Mouse (Mus musculus) hindbrain, embryonic 14.5 days (tissue): ENCODE results near the gene Ufsp2. TPM values are rescaled to one million over a fixed set of nuclear protein-coding genes. Genes with fewer than 3 reads are reported as not detected.

Source experiments
- ATAC-seq: fragments of 200-750 bp; cut with Nextera tagmentation; 2 replicates; pipeline ENCODE4 v1.8.0; 2017; ENCODE audit warnings: moderate number of reproducible peaks, mild to moderate bottlenecking, moderate TSS enrichment, moderate library complexity; ENCODE audit not compliant: low FRiP score
- DNase-seq: peaks from one replicate; pipeline ENCODE4 v3.0.0-alpha.2; 2015; ENCODE audit warnings: low spot score
- H3K27ac ChIP-seq: fragments of 300-500 bp; sonication (generic); 2 replicates; pipeline ENCODE4 v1.5.1; 2014; ENCODE audit warnings: mild to moderate bottlenecking, moderate library complexity
- H3K27me3 ChIP-seq: fragments of 300-500 bp; sonication (generic); 2 replicates; pipeline ENCODE4 v1.6.1; 2014; ENCODE audit warnings: mild to moderate bottlenecking, low read length, mixed read lengths; ENCODE audit not compliant: control insufficient read depth, insufficient read depth
- H3K36me3 ChIP-seq: fragments of 300-500 bp; sonication (generic); replicated peaks from 2 replicates; pipeline ENCODE4 v1.6.1; 2014; ENCODE audit not compliant: control insufficient read depth, insufficient read depth
- H3K4me1 ChIP-seq: fragments of 300-500 bp; sonication (generic); replicated peaks from 2 replicates; pipeline ENCODE4 v1.6.1; 2014; ENCODE audit warnings: antibody characterized with exemption, low read length, mixed read lengths; ENCODE audit not compliant: control insufficient read depth, insufficient read depth
- H3K4me2 ChIP-seq: fragments of 300-500 bp; sonication (generic); replicated peaks from 2 replicates; pipeline ENCODE4 v1.6.1; 2014; ENCODE audit warnings: mild to moderate bottlenecking, moderate library complexity
- H3K4me3 ChIP-seq: fragments of 300-500 bp; sonication (generic); replicated peaks from 2 replicates; pipeline ENCODE4 v1.5.1; 2014; ENCODE audit warnings: mild to moderate bottlenecking, low read length
- H3K9ac ChIP-seq: fragments of 300-500 bp; sonication (generic); 2 replicates; pipeline ENCODE4 v1.6.1; 2014
- H3K9me3 ChIP-seq: fragments of 300-500 bp; sonication (generic); 2 replicates; pipeline ENCODE4 v1.6.1; 2016; ENCODE audit warnings: low read length; ENCODE audit not compliant: control insufficient read depth
- WGBS: fragments of 180-500 bp; shearing (Covaris S2); extraction: QIAGEN DNeasy Blood & Tissue Kit; methylation state at CpG from one replicate; pipeline ENCODE4 v1.1.7; 2014; 5-methylcytosine and 5-hydroxymethylcytosine counted together
- polyA plus RNA-seq: library from polyadenylated mRNA; unstranded; fragments of >200 nt; fragmentation: Nextera tagmentation; extraction: Ambion mirVana; gene quantifications from 2 replicates; pipeline ENCODE4 v1.2.1, GENCODE M21; 2014

The Ufsp2 gene
- polyA plus RNA-seq, result 56.5 and 63.8 TPM in 2 replicates

- Histone ChIP-seq H3K4me1 (peaks cover 14% of the 10 kb centered on the region), H3K27me3 (no peaks in the 10 kb centered on the region), H3K4me3 (peak within 1 kb of the TSS; percentile 60), H3K27ac (peak within 1 kb of the TSS; percentile 86), H3K36me3 (peaks cover 3% of the 10 kb centered on the region), H3K9me3 (peaks cover 11% of the 10 kb centered on the region; the same call in 1 of the 2 replicates), H3K9ac (peak within 1 kb of the TSS; percentile 74), H3K4me2 (peak within 1 kb of the TSS; percentile 66)
- DNase-seq, result peak; percentile 99
- under 1% methylated on average over 57 of the region's 57 CpGs for WGBS
- peak; percentile 99 for ATAC-seq
These were observed at the start of gene Ufsp2, which contains the start of gene 1700029J07Rik for GRCm38 (mm10) chr8:45975126-45975836. TSS of gene Ufsp2 (plus strand) at chr8:45975528. TSS of gene 1700029J07Rik (minus strand) at chr8:45975252.

GRCm38 (mm10) chr8:45934582-45935014 is 40.7 kb upstream of the Ufsp2 start, which contains the start of gene Ccdc110:
TSS of gene Ccdc110 (plus strand) at chr8:45934619.
- ATAC-seq (peak; percentile 89), DNase-seq (peak; percentile 97)
- H3K36me3 ChIP-seq, result no peaks in the 10 kb centered on the region
- no peaks in the 10 kb centered on the region for H3K27me3 ChIP-seq
- peak within 1 kb of the TSS; percentile 45; the same call in 1 of the 2 replicates for H3K9ac ChIP-seq
- 2% methylated on average over 23 of the region's 23 CpGs for WGBS
- peak within 1 kb of the TSS; percentile 60 for H3K4me2 ChIP-seq
- peak within 1 kb of the TSS; percentile 35 for H3K4me3 ChIP-seq
- no peak within 1 kb of the TSS for H3K27ac ChIP-seq
- H3K9me3 ChIP-seq, result 0 out of 2 replicates have a peak, but pooled peaks cover 12% of the 10 kb centered on the region
- peaks cover 5% of the 10 kb centered on the region; the same call in 1 of the 2 replicates for H3K4me1 ChIP-seq

- no peak overlapping the region for H3K27ac ChIP-seq
- 89% methylated on average over 9 of the region's 9 CpGs for WGBS
- ATAC-seq, result no peak
- H3K4me2 ChIP-seq, result no peak overlapping the region
- H3K27me3 ChIP-seq, result no peaks in the 10 kb centered on the region
- H3K9me3 ChIP-seq, result no peaks in the 10 kb centered on the region
- H3K4me3 ChIP-seq, result no peak overlapping the region
- H3K36me3 ChIP-seq, result no peaks in the 10 kb centered on the region
- peaks cover 5% of the 10 kb centered on the region; the same call in 1 of the 2 replicates for H3K4me1 ChIP-seq
- no peak overlapping the region for H3K9ac ChIP-seq
- DNase-seq, result no peak
These were observed 38.3 kb upstream of the Ufsp2 start for GRCm38 (mm10) chr8:45936986-45937385.

- H3K9ac ChIP-seq, result no peak overlapping the region
- no peaks in the 10 kb centered on the region for H3K4me1 ChIP-seq
- DNase-seq, result no peak
- no peak overlapping the region for H3K4me3 ChIP-seq
- no peaks in the 10 kb centered on the region for H3K9me3 ChIP-seq
- no peak overlapping the region for H3K27ac ChIP-seq
- 87% methylated on average over 4 of the region's 4 CpGs for WGBS
- no peak overlapping the region for H3K4me2 ChIP-seq
- no peak for ATAC-seq
- H3K36me3 ChIP-seq, result no peaks in the 10 kb centered on the region
- H3K27me3 ChIP-seq, result no peaks in the 10 kb centered on the region
These were observed 29.0 kb upstream of the Ufsp2 start for GRCm38 (mm10) chr8:45946283-45946682.

GRCm38 (mm10) chr8:45950622-45951021 is 24.7 kb upstream of the Ufsp2 start:
- Histone ChIP-seq H3K4me2 (no peak overlapping the region), H3K36me3 (no peaks in the 10 kb centered on the region), H3K9me3 (no peaks in the 10 kb centered on the region), H3K4me3 (no peak overlapping the region), H3K27me3 (no peaks in the 10 kb centered on the region), H3K27ac (no peak overlapping the region), H3K4me1 (no peaks in the 10 kb centered on the region), H3K9ac (no peak overlapping the region)
- DNase-seq (no peak), ATAC-seq (no peak)
- WGBS, result 49% methylated on average over 2 of the region's 2 CpGs

GRCm38 (mm10) chr8:45970894-45971293 is 4.4 kb upstream of the Ufsp2 start:
- Histone ChIP-seq H3K27ac (no peak overlapping the region), H3K9ac (no peak overlapping the region), H3K4me3 (no peak overlapping the region), H3K27me3 (no peaks in the 10 kb centered on the region), H3K4me2 (no peak overlapping the region), H3K36me3 (no peaks in the 10 kb centered on the region), H3K9me3 (peaks cover 11% of the 10 kb centered on the region; the same call in 1 of the 2 replicates), H3K4me1 (peaks cover 10% of the 10 kb centered on the region)
- 96% methylated on average over 12 of the region's 12 CpGs for WGBS
- DNase-seq (no peak), ATAC-seq (no peak)

- no peak overlapping the region for H3K27ac ChIP-seq
- H3K4me2 ChIP-seq, result peak overlapping the region; percentile 66
- DNase-seq, result no peak
- ATAC-seq, result no peak
- no peak overlapping the region for H3K4me3 ChIP-seq
- peaks cover 11% of the 10 kb centered on the region; the same call in 1 of the 2 replicates for H3K9me3 ChIP-seq
- no peak overlapping the region for H3K9ac ChIP-seq
- H3K4me1 ChIP-seq, result peaks cover 14% of the 10 kb centered on the region
- 78% methylated on average over 8 of the region's 8 CpGs for WGBS
- no peaks in the 10 kb centered on the region for H3K27me3 ChIP-seq
- no peaks in the 10 kb centered on the region; the same call in 1 of the 2 replicates for H3K36me3 ChIP-seq
These were observed 1.3 kb upstream of the Ufsp2 start for GRCm38 (mm10) chr8:45973988-45974505.

GRCm38 (mm10) chr8:45975837-45976468 is 625 bp downstream of the Ufsp2 start:
- Histone ChIP-seq H3K9ac (peak overlapping the region; percentile 72), H3K4me2 (peak overlapping the region; percentile 66), H3K27ac (no peak overlapping the region), H3K36me3 (peaks cover 8% of the 10 kb centered on the region), H3K27me3 (no peaks in the 10 kb centered on the region), H3K9me3 (peaks cover 8% of the 10 kb centered on the region; the same call in 1 of the 2 replicates), H3K4me1 (peaks cover 14% of the 10 kb centered on the region), H3K4me3 (peak overlapping the region; percentile 60)
- WGBS, result 73% methylated on average over 11 of the region's 11 CpGs
- DNase-seq, result no peak
- no peak for ATAC-seq

GRCm38 (mm10) chr8:45986665-45987064 is 11.3 kb downstream of the Ufsp2 start:
- peaks cover 50% of the 10 kb centered on the region for H3K36me3 ChIP-seq
- no peaks in the 10 kb centered on the region for H3K9me3 ChIP-seq
- H3K27me3 ChIP-seq, result no peaks in the 10 kb centered on the region
- no peak overlapping the region for H3K27ac ChIP-seq
- no peak overlapping the region for H3K4me3 ChIP-seq
- H3K4me2 ChIP-seq, result no peak overlapping the region
- H3K4me1 ChIP-seq, result no peaks in the 10 kb centered on the region
- DNase-seq, result no peak
- H3K9ac ChIP-seq, result no peak overlapping the region
- ATAC-seq, result no peak
- 89% methylated on average over 3 of the region's 3 CpGs for WGBS
